Mouse (Mus musculus): Measurements from ENCODE around the gene Tmem178b. TPM values are rescaled to one million over a fixed set of nuclear protein-coding genes. Genes with fewer than 3 reads are reported as not detected.

The Tmem178b gene
- total and polyA plus RNA-seq, 2 experiments from 2014 or later, result 31.3 to 159 TPM

DNA sequence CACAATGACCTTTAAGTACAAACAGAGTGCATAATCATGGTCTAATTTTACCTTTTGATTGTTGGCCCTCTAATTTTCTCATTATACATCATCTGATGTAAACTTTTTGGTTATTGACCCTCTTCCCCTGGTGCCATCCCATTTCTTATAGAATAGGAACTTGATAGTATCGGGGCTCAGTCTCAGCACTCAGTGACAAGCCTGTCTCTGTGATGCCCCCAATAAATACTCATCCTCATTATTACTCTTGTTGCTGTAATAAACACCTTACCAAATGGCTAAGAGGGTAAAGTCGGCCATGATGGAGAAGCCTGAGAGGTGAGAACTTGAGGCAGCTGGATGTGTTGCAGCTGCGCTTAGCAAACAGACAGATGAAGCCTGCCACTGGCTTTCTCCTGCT, 63.5 kb downstream of the Tmem178b start:
- no peaks in the 10 kb centered on the region for H3K4me1 ChIP-seq (ENCODE audit: insufficient read depth, low read length)
- WGBS, result 87% methylated on average over 3 of the region's 3 CpGs
- no peak for DNase-seq (ENCODE audit: low spot score)
- no peaks in the 10 kb centered on the region for H3K36me3 ChIP-seq (ENCODE audit: insufficient read depth, low read length)
- H3K9ac ChIP-seq (replicated peaks; ENCODE audit: low read length, poor library complexity, severe bottlenecking), result no peak overlapping the region
- ATAC-seq (ENCODE audit: low FRiP score), result no peak
- TF ChIP-seq CTCF (IDR thresholded peaks at IDR 0.05), result no peak
- no peak overlapping the region for H3K4me3 ChIP-seq (ENCODE audit: low read depth, low read length)
- H3K4me2 ChIP-seq (ENCODE audit: low read depth, low read length, poor library complexity, severe bottlenecking), result no peak overlapping the region
- no peaks in the 10 kb centered on the region for H3K27me3 ChIP-seq (ENCODE audit: insufficient read depth, low read length)
- no peak overlapping the region for H3K27ac ChIP-seq (ENCODE audit: low read depth, low read length)
- no peaks in the 10 kb centered on the region for H3K9me3 ChIP-seq (ENCODE audit: low read length)

DNA sequence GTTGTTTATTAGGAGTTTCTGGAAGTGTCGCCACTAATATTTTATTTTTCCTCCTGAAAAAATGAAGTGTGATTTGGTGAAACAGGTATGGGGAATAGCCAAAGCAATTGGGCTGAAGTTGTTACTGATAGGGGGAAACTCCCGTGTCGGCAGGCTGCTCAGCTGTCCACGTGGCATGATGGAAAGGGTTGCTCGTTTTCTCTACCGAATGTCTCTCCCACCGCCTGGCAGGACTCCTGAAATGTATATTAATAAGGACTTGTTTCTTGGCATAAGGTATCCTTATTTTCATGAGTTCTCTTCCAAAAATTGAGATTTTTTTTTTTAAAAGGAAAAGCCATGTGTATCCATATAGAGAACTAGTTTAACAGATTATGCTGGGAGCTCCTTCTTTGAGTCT, 67.8 kb downstream of the Tmem178b start:
- H3K27ac ChIP-seq (ENCODE audit: low read depth, low read length), result no peak overlapping the region
- no peak for TF ChIP-seq CTCF (IDR thresholded peaks at IDR 0.05)
- no peaks in the 10 kb centered on the region for H3K9me3 ChIP-seq (ENCODE audit: low read length)
- no peaks in the 10 kb centered on the region for H3K36me3 ChIP-seq (ENCODE audit: insufficient read depth, low read length)
- DNase-seq (ENCODE audit: low spot score) (no peak), ATAC-seq (ENCODE audit: low FRiP score) (no peak)
- H3K27me3 ChIP-seq (ENCODE audit: insufficient read depth, low read length), result no peaks in the 10 kb centered on the region
- WGBS, result 83% methylated on average over 7 of the region's 7 CpGs
- H3K4me2 ChIP-seq (ENCODE audit: low read depth, low read length, poor library complexity, severe bottlenecking), result no peak overlapping the region
- H3K4me3 ChIP-seq (ENCODE audit: low read depth, low read length), result no peak overlapping the region
- no peak overlapping the region for H3K9ac ChIP-seq (replicated peaks; ENCODE audit: low read length, poor library complexity, severe bottlenecking)
- H3K4me1 ChIP-seq (ENCODE audit: insufficient read depth, low read length), result no peaks in the 10 kb centered on the region; the same call in 1 of the 2 replicates

DNA sequence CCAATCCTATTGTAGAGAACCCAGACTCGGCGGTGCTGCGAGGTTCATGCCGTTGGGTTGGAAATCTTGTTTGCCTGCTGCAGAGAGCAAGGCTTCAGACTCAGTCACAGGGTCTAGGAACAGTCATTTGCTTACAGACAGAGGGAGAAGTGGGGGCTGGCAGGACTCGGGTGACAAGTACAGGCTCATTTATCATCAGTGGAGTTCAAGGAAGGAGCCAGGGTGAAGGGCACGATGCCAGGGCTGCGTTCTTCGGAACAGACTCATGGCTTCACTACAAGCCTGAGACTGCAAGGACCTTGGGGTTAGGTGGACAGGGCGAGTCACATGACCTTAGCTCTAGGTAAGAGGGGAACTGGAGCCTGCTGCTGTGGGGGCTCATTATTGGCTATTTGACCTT, 71.8 kb downstream of the Tmem178b start:
- Histone ChIP-seq H3K9ac (replicated peaks; ENCODE audit: low read length, poor library complexity, severe bottlenecking) (no peak overlapping the region), H3K27ac (ENCODE audit: low read depth, low read length) (no peak overlapping the region), H3K4me2 (ENCODE audit: low read depth, low read length, poor library complexity, severe bottlenecking) (no peak overlapping the region), H3K9me3 (ENCODE audit: low read length) (no peaks in the 10 kb centered on the region), H3K4me1 (ENCODE audit: insufficient read depth, low read length) (no peaks in the 10 kb centered on the region; the same call in 1 of the 2 replicates), H3K27me3 (ENCODE audit: insufficient read depth, low read length) (no peaks in the 10 kb centered on the region), H3K4me3 (ENCODE audit: low read depth, low read length) (no peak overlapping the region), H3K36me3 (ENCODE audit: insufficient read depth, low read length) (no peaks in the 10 kb centered on the region)
- no peak for TF ChIP-seq CTCF (IDR thresholded peaks at IDR 0.05)
- ATAC-seq (ENCODE audit: low FRiP score) (no peak), DNase-seq (ENCODE audit: low spot score) (no peak)
- 85% methylated on average over 9 of the region's 9 CpGs for WGBS

DNA sequence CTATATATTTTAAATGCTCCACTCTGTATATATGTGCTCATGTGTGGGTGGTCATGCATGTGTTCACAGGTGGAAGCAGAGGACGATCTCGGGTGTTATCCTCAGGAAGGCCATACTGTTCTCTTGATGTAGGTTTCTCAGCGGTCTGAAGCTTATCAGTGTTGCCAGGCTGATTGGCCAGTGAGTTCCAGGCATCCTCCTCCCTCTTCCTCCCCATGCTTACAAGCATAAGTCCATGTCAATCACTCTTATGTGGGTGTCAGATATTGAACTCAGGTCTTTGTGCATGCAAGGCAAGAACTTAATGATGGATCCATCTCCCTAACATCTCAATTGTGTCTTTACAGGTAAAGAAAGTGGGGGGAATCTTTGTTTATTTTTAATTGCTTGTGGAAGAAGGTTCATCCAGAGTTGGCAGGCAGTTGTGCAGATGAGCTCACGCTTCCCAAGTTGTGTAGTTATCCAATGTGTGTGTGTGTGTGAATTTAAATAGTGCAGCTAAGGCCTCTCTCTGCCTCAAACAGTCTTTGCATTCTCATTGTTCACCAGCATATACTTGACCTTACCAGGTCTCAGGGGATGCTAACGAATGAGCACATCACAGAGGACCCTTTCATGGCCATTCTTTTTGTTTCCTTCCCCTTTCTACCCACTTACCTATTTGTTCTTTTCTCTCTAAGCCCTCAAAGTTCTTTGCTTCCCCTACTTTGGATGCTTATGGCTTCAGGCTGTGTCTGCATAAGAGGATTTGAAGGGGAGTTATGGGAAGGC, 72.8 kb downstream of the Tmem178b start:
- ATAC-seq (ENCODE audit: low FRiP score) (no peak), DNase-seq (ENCODE audit: low spot score) (no peak)
- no peak overlapping the region for H3K9ac ChIP-seq (replicated peaks; ENCODE audit: low read length, poor library complexity, severe bottlenecking)
- WGBS, result 70% methylated on average over 5 of the region's 5 CpGs
- no peaks in the 10 kb centered on the region; the same call in 1 of the 2 replicates for H3K4me1 ChIP-seq (ENCODE audit: insufficient read depth, low read length)
- H3K4me2 ChIP-seq (ENCODE audit: low read depth, low read length, poor library complexity, severe bottlenecking), result no peak overlapping the region
- H3K9me3 ChIP-seq (ENCODE audit: low read length), result no peaks in the 10 kb centered on the region
- TF ChIP-seq CTCF (IDR thresholded peaks at IDR 0.05), result no peak
- H3K4me3 ChIP-seq (ENCODE audit: low read depth, low read length), result no peak overlapping the region
- H3K36me3 ChIP-seq (ENCODE audit: insufficient read depth, low read length), result no peaks in the 10 kb centered on the region
- H3K27ac ChIP-seq (ENCODE audit: low read depth, low read length), result no peak overlapping the region
- H3K27me3 ChIP-seq (ENCODE audit: insufficient read depth, low read length), result no peaks in the 10 kb centered on the region

GRCm38 (mm10) chr6:39946601-39947000, 73.5 kb downstream of the Tmem178b start:
- WGBS, result 75% methylated on average over 4 of the region's 4 CpGs
- no peaks in the 10 kb centered on the region for H3K9me3 ChIP-seq (ENCODE audit: low read length)
- H3K4me2 ChIP-seq (ENCODE audit: low read depth, low read length, poor library complexity, severe bottlenecking), result no peak overlapping the region
- no peaks in the 10 kb centered on the region for H3K27me3 ChIP-seq (ENCODE audit: insufficient read depth, low read length)
- no peak overlapping the region for H3K4me3 ChIP-seq (ENCODE audit: low read depth, low read length)
- H3K27ac ChIP-seq (ENCODE audit: low read depth, low read length), result no peak overlapping the region
- DNase-seq (ENCODE audit: low spot score) (no peak), ATAC-seq (ENCODE audit: low FRiP score) (no peak)
- H3K4me1 ChIP-seq (ENCODE audit: insufficient read depth, low read length), result no peaks in the 10 kb centered on the region; the same call in 1 of the 2 replicates
- no peak overlapping the region for H3K9ac ChIP-seq (replicated peaks; ENCODE audit: low read length, poor library complexity, severe bottlenecking)
- no peak for TF ChIP-seq CTCF (IDR thresholded peaks at IDR 0.05)
- H3K36me3 ChIP-seq (ENCODE audit: insufficient read depth, low read length), result no peaks in the 10 kb centered on the region

GRCm38 (mm10) chr6:39953951-39954350, 80.9 kb downstream of the Tmem178b start:
- Histone ChIP-seq H3K4me3 (ENCODE audit: low read depth, low read length) (no peak overlapping the region), H3K4me1 (ENCODE audit: insufficient read depth, low read length) (no peaks in the 10 kb centered on the region), H3K9ac (replicated peaks; ENCODE audit: low read length, poor library complexity, severe bottlenecking) (no peak overlapping the region), H3K4me2 (ENCODE audit: low read depth, low read length, poor library complexity, severe bottlenecking) (no peak overlapping the region), H3K27me3 (ENCODE audit: insufficient read depth, low read length) (no peaks in the 10 kb centered on the region), H3K27ac (ENCODE audit: low read depth, low read length) (no peak overlapping the region), H3K9me3 (ENCODE audit: low read length) (no peaks in the 10 kb centered on the region), H3K36me3 (ENCODE audit: insufficient read depth, low read length) (no peaks in the 10 kb centered on the region)
- ATAC-seq (ENCODE audit: low FRiP score) (no peak), DNase-seq (ENCODE audit: low spot score) (no peak)
- TF ChIP-seq CTCF (IDR thresholded peaks at IDR 0.05), result no peak
- 76% methylated on average over 5 of the region's 5 CpGs for WGBS
